ENCODE assay signal across 14 mouse cellular contexts in genomic region chr11:111260691-111261383, GRCm38 (mm10).
"Had no signal": no experiment of that assay in that cellular context is flagged by ENCODE, and none has a peak within 500 bp of the region (broad histone marks: within the 10 kb centered on the region; RNA-seq: fewer than 3 reads in every experiment).

No protein-coding gene starts in this region.

- H3K9ac ChIP-seq: limb, embryonic 15.5 days; liver, embryonic 12.5 days; lung, embryonic 14.5 days; midbrain, embryonic 12.5 days; neural tube, embryonic 15.5 days had no signal

- H3K4me1 ChIP-seq: limb, embryonic 15.5 days; liver, embryonic 12.5 days had no signal

- H3K9me3 ChIP-seq: limb, embryonic 15.5 days; liver, embryonic 12.5 days; midbrain, embryonic 12.5 days; neural tube, embryonic 15.5 days had no signal

- DNase-seq: kidney, adult 9 months; kidney, postnatal 36 days; layer of hippocampus, adult 9-11 months; layer of hippocampus, postnatal 36 days; lung, embryonic 14.5 days; lung, postnatal 10 days; lung, postnatal 4 days; thymus, postnatal 36 days had no signal

- H3K27me3 ChIP-seq: limb, embryonic 15.5 days; liver, embryonic 12.5 days; midbrain, embryonic 12.5 days; neural tube, embryonic 15.5 days had no signal

- H3K27ac ChIP-seq: kidney, postnatal 0 days; limb, embryonic 15.5 days; liver, embryonic 12.5 days; midbrain, embryonic 12.5 days; neural tube, embryonic 15.5 days had no signal

- H3K4me2 ChIP-seq: limb, embryonic 15.5 days; liver, embryonic 12.5 days; lung, embryonic 14.5 days; midbrain, embryonic 12.5 days; neural tube, embryonic 15.5 days had no signal

- ATAC-seq: liver, embryonic 12.5 days had no signal

- H3K4me3 ChIP-seq: limb, embryonic 15.5 days; liver, embryonic 12.5 days; midbrain, embryonic 12.5 days; myocyte; neural tube, embryonic 15.5 days had no signal

- H3K36me3 ChIP-seq: limb, embryonic 15.5 days; liver, embryonic 12.5 days; midbrain, embryonic 12.5 days; neural tube, embryonic 15.5 days had no signal
